Mouse (Mus musculus) midbrain, embryonic 10.5 days (tissue): Measurements from ENCODE around the gene Dnaja3. TPM values are rescaled to one million over a fixed set of nuclear protein-coding genes. Genes with fewer than 3 reads are reported as not detected.

Experiments
- polyA plus RNA-seq: library from polyadenylated mRNA; unstranded; fragments of >200 nt; fragmentation: Nextera tagmentation; extraction: Ambion mirVana; gene quantifications from 2 replicates; pipeline ENCODE4 v1.2.1, GENCODE M21; 2016

Gene Dnaja3
- polyA plus RNA-seq, 1 experiment from 2014 or later, result 66.1 TPM

Other genes with a start within 250 kb of the Dnaja3 start
- 0.56 and 0.92 TPM in 2 replicates for gene Adcy9, start 219.5 kb upstream of the Dnaja3 start, polyA plus RNA-seq
- gene Srl, start 98.2 kb upstream of the Dnaja3 start, polyA plus RNA-seq, result 21.0 and 22.1 TPM in 2 replicates
- 28.0 and 32.6 TPM in 2 replicates for gene Tfap4, start 80.1 kb upstream of the Dnaja3 start, polyA plus RNA-seq
- gene Glis2, start 45.3 kb upstream of the Dnaja3 start, polyA plus RNA-seq, result 23.0 and 23.6 TPM in 2 replicates
- 91.0 and 94.8 TPM in 2 replicates for gene Pam16, start 15.0 kb upstream of the Dnaja3 start, polyA plus RNA-seq
- 9.0 and 10.6 TPM in 2 replicates for gene Vasn, start within 50 bp of the Dnaja3 start, polyA plus RNA-seq
- gene Coro7, start 39.8 kb downstream of the Dnaja3 start, polyA plus RNA-seq, result 21.4 and 25.0 TPM in 2 replicates
- 195 and 217 TPM in 2 replicates for gene Nmral1, start 79.4 kb downstream of the Dnaja3 start, polyA plus RNA-seq
- gene Hmox2, start 86.4 kb downstream of the Dnaja3 start, polyA plus RNA-seq, result 73.9 and 76.1 TPM in 2 replicates
- 111 and 116 TPM in 2 replicates for gene Cdip1, start 150.3 kb downstream of the Dnaja3 start, polyA plus RNA-seq
- 0.30 and 0.39 TPM in 2 replicates for gene 4930562C15Rik, start 195.4 kb downstream of the Dnaja3 start, polyA plus RNA-seq
- 29.6 and 36.0 TPM in 2 replicates for gene Ubald1, start 240.3 kb downstream of the Dnaja3 start, polyA plus RNA-seq
- gene Mgrn1, start 246.3 kb downstream of the Dnaja3 start, polyA plus RNA-seq, result 68.5 and 78.2 TPM in 2 replicates